Mouse (Mus musculus) midbrain, embryonic 14.5 days (tissue): Measurements from ENCODE around the gene Fcer1g. TPM values are rescaled to one million over a fixed set of nuclear protein-coding genes. Genes with fewer than 3 reads are reported as not detected.
"Not testable (repeated sequence)": the region's sequence is repeated elsewhere in the genome, so short reads cannot be mapped to it uniquely, and the experiment has no call there.

Experiments
- ATAC-seq: fragments of 200-750 bp; cut with Nextera tagmentation; 2 replicates; pipeline ENCODE4 v1.8.0; 2017; ENCODE audit warnings: moderate number of reproducible peaks, moderate library complexity; ENCODE audit not compliant: low FRiP score, low TSS enrichment
- DNase-seq: peaks from one replicate; pipeline ENCODE4 v3.0.0-alpha.2; 2015
- H3K27ac ChIP-seq: fragments of 300-500 bp; sonication (generic); replicated peaks from 2 replicates; pipeline ENCODE4 v1.5.1; 2014; ENCODE audit warnings: mild to moderate bottlenecking, low read depth, low read length, moderate library complexity
- H3K27me3 ChIP-seq: fragments of 300-500 bp; sonication (generic); 2 replicates; pipeline ENCODE4 v1.6.1; 2014; ENCODE audit warnings: low read length, control low read depth, mixed read lengths; ENCODE audit not compliant: control insufficient read depth, insufficient read depth
- H3K36me3 ChIP-seq: fragments of 300-500 bp; sonication (generic); 2 replicates; pipeline ENCODE4 v1.6.1; 2014; ENCODE audit warnings: low read length, control low read depth; ENCODE audit not compliant: control insufficient read depth, insufficient read depth
- H3K4me1 ChIP-seq: fragments of 300-500 bp; sonication (generic); 2 replicates; pipeline ENCODE4 v1.6.1; 2014; ENCODE audit warnings: mild to moderate bottlenecking, antibody characterized with exemption, low read length, control low read depth; ENCODE audit not compliant: control insufficient read depth, insufficient read depth
- H3K4me2 ChIP-seq: fragments of 300-500 bp; sonication (generic); 2 replicates; pipeline ENCODE4 v1.6.1; 2014; ENCODE audit warnings: mild to moderate bottlenecking, low read length, moderate library complexity
- H3K4me3 ChIP-seq: fragments of 300-500 bp; sonication (generic); replicated peaks from 2 replicates; pipeline ENCODE4 v1.5.1; 2014; ENCODE audit warnings: low read depth, low read length
- H3K9ac ChIP-seq: fragments of 300-500 bp; sonication (generic); replicated peaks from 2 replicates; pipeline ENCODE4 v1.6.1; 2014; ENCODE audit warnings: mild to moderate bottlenecking, low read length, moderate library complexity
- H3K9me3 ChIP-seq: fragments of 300-500 bp; sonication (generic); 2 replicates; pipeline ENCODE4 v1.6.1; 2016; ENCODE audit warnings: low read length, control low read depth, mixed read lengths; ENCODE audit not compliant: control insufficient read depth
- WGBS: fragments of 180-500 bp; shearing (Covaris S2); extraction: QIAGEN DNeasy Blood & Tissue Kit; methylation state at CpG from one replicate; pipeline ENCODE4 v1.1.7; 2014; 5-methylcytosine and 5-hydroxymethylcytosine counted together
- polyA plus RNA-seq: library from polyadenylated mRNA; unstranded; fragments of >200 nt; fragmentation: Nextera tagmentation; extraction: Ambion mirVana; gene quantifications from 2 replicates; pipeline ENCODE4 v1.2.1, GENCODE M21; 2014

The Fcer1g gene
- polyA plus RNA-seq, 1 experiment from 2014 or later = 28.4 TPM

DNA sequence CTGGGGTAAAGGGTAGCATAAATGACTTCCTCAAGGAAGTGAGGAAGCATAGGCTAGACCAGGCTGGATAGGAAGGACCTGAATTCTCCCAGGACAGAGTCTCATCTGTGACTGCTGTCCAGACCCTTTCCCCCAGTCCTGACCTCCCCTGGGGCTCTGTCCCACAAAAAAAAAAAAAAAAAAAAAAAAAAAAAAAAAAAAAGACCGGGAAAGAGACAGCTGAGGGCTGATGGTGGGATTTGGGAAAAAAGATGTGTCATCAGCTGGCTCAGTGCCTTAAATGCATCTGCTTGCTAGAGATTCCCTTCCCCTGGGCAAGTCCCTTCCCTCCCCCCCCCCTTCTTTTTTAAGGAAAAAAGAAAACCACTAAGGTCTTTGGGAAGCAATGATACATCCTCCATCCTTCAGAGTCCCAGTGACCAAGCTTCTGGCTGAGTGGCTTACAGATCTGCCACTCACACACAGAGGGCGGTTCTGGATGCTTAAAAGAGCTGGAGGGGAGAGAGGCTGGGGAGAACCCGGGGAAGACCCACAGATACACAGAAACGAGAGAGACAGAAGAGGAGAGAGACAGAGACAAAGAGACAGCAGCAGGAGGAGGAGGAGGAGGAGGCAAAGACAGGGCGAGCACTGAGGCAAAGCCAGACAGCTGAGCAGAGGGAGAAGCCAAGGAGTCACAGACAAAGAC is 15.9 kb upstream of the Fcer1g start, which contains the start of gene Adamts4:
TSS of gene Adamts4 (plus strand) at position 509 of the 688 bp plus-strand sequence.
- H3K36me3 ChIP-seq = peaks cover 1% of the 10 kb centered on the region; the same call in 1 of the 2 replicates
- no peak within 1 kb of the TSS; the same call in 1 of the 2 replicates for H3K27ac ChIP-seq
- peak; percentile 71 for DNase-seq
- H3K4me1 ChIP-seq = peaks cover 36% of the 10 kb centered on the region
- peak within 1 kb of the TSS; percentile 55 for H3K4me2 ChIP-seq
- no peaks in the 10 kb centered on the region for H3K9me3 ChIP-seq
- peak within 1 kb of the TSS; percentile 25 for H3K4me3 ChIP-seq
- no peaks in the 10 kb centered on the region for H3K27me3 ChIP-seq
- 5% methylated on average over 5 of the region's 5 CpGs for WGBS
- ATAC-seq = no peak
- peak within 1 kb of the TSS; percentile 39 for H3K9ac ChIP-seq

DNA sequence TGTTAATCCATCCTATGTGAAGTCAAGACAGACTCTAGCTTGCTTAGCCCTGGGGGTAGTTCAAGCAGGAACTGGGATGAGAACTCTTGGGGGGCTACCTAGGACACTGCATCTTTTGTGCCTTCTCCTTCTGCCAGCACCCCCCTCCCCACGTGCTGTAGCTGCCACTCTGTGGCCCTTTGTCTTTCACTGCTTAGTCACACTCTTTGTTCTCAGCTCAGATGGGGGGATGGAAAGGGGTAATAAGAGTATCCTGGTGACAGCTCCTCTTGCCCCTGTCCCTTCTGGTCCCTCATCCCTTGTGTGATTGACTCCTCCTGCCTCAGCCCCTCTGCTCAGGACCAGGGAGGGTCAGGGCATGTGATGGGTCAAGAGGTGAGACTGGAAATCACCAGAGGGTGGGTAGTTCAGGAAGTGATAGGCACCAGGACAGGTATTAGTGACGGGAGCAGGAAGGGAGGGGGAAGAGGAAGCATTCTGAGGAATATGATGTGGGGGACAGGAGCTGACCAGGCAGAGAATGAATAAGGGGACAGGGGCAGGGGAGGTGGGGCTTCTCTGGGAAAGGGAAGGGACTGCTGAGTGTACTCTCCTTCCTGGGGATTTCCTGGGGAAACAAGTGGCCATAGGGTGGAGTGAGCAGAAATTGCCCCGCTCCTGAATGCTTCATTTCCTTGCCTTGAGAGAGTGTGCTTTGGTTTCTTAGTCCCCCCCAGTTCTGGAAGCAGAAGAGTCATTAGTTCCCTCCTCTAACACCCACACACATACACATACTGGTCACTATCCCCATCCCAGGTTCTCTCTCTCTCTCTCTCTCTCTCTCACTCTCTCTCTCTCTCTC is 14.4 kb upstream of the Fcer1g start:
- peaks cover 13% of the 10 kb centered on the region for H3K36me3 ChIP-seq
- no peak overlapping the region for H3K4me2 ChIP-seq
- H3K27me3 ChIP-seq = no peaks in the 10 kb centered on the region
- WGBS = 37% methylated on average over 3 of the region's 3 CpGs
- H3K4me1 ChIP-seq = peaks cover 36% of the 10 kb centered on the region
- H3K4me3 ChIP-seq = no peak overlapping the region
- H3K9me3 ChIP-seq = no peaks in the 10 kb centered on the region
- H3K9ac ChIP-seq = no peak overlapping the region
- no peak for ATAC-seq
- DNase-seq = no peak
- H3K27ac ChIP-seq = 0 out of 2 replicates have a peak overlapping the region, but pooled peaks have one; percentile 8

DNA sequence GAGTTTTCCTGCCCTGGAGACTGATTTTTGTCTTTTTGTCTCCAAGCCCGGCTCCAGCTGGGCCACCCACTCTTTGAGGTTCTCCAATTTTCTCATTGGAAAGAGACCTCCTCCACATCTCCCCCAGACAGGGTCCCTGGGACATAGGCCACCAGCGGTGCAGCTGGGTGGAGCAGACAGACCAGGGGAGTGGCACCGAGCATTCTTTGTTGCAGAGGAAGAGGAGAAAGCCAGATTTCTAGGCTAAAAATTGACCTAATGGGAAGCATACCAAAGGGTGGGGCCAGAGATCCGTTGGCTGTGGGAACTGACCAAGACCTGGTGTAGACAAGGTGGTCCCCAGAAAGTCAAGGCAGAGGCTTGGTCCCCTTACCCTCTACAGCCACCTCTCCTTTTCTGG is 13.8 kb upstream of the Fcer1g start:
- 26% methylated on average over 4 of the region's 4 CpGs for WGBS
- DNase-seq = no peak
- Histone ChIP-seq H3K4me2 (peak overlapping the region; percentile 85), H3K27me3 (no peaks in the 10 kb centered on the region), H3K9ac (no peak overlapping the region), H3K4me1 (peaks cover 36% of the 10 kb centered on the region), H3K36me3 (peaks cover 20% of the 10 kb centered on the region), H3K4me3 (peak overlapping the region; percentile 77; the same call in 1 of the 2 replicates), H3K9me3 (no peaks in the 10 kb centered on the region), H3K27ac (peak overlapping the region; percentile 33; the same call in 1 of the 2 replicates)
- ATAC-seq = no peak

DNA sequence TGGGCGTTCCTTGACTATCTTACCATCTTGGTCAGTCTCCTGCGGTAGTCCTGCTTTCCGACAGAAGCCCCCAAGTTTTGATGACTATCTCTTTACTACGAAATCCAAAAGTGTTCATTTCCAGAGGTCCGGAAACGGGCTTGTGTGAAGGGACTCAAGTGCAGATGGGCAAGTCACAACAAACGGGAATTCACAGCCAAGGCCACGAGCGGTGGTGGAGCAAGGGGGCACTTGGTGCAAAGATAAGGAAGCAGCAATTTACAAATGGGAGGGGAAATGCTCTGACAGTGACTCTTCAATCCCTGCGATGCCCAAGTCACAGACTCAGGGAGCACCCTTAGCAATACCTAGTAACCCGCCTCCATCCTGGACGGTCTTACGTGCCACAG is 13.3 kb upstream of the Fcer1g start:
- Histone ChIP-seq H3K4me1 (peaks cover 36% of the 10 kb centered on the region), H3K4me3 (peak overlapping the region; percentile 77), H3K27me3 (no peaks in the 10 kb centered on the region), H3K9ac (peak overlapping the region; percentile 88), H3K36me3 (peaks cover 25% of the 10 kb centered on the region), H3K27ac (peak overlapping the region; percentile 33), H3K4me2 (peak overlapping the region; percentile 85), H3K9me3 (no peaks in the 10 kb centered on the region)
- DNase-seq (no peak), ATAC-seq (no peak)
- WGBS = 18% methylated on average over 13 of the region's 13 CpGs

DNA sequence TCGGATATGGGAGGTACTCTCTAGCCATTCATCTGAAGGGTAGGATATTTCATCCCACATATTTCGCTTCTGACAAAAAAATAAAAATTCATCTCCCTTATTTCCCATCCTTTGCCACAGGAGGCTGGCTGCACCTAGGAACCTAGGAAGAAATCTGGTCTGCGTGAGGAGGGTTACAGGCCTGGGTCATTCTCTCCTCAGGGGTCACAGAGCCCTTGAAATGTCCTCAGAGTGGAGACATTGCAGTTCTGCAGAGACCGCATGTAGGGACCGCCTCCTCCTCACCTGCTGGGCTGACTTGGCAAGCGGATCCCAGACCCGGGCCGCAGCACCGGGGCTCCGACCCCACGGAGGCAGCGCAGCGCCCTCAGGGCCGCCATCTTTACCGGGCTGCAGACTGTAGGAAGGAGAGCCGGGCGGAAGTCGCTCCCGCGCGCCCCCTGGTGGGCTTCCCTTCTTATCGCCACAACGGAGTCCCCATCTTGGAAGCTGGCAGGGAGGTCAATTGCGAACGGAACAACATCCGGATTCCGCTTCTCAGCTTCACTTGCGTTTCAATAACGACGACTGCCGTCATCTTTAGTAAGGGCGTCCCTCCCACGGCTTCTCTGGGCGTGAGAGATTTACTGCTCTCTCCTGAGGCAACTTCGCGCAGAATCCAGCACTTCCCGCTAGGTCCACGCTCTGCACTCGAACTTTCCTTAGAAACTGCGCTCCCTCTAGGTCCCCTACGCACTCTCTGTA is 12.7 kb upstream of the Fcer1g start:
- ATAC-seq = peak; percentile 92
- peak overlapping the region; percentile 88 for H3K9ac ChIP-seq
- H3K27ac ChIP-seq = peak overlapping the region; percentile 60
- H3K9me3 ChIP-seq = no peaks in the 10 kb centered on the region
- WGBS = under 1% methylated on average over 41 of the region's 41 CpGs
- peaks cover 32% of the 10 kb centered on the region for H3K4me1 ChIP-seq
- H3K4me3 ChIP-seq = peak overlapping the region; percentile 77
- DNase-seq = peak; percentile 99
- H3K36me3 ChIP-seq = peaks cover 30% of the 10 kb centered on the region
- H3K27me3 ChIP-seq = no peaks in the 10 kb centered on the region
- peak overlapping the region; percentile 85 for H3K4me2 ChIP-seq

- no peak for DNase-seq
- no peak overlapping the region for H3K4me3 ChIP-seq
- H3K4me1 ChIP-seq = peaks cover 20% of the 10 kb centered on the region
- H3K27me3 ChIP-seq = no peaks in the 10 kb centered on the region
- WGBS = 96% methylated on average over 8 of the region's 8 CpGs
- ATAC-seq = no peak
- no peak overlapping the region for H3K27ac ChIP-seq
- H3K4me2 ChIP-seq = no peak overlapping the region
- H3K9ac ChIP-seq = no peak overlapping the region
- peaks cover 45% of the 10 kb centered on the region for H3K36me3 ChIP-seq
- H3K9me3 ChIP-seq = no peaks in the 10 kb centered on the region
Observed at GRCm38 (mm10) chr1:171245353-171245752, 11.2 kb upstream of the Fcer1g start.

DNA sequence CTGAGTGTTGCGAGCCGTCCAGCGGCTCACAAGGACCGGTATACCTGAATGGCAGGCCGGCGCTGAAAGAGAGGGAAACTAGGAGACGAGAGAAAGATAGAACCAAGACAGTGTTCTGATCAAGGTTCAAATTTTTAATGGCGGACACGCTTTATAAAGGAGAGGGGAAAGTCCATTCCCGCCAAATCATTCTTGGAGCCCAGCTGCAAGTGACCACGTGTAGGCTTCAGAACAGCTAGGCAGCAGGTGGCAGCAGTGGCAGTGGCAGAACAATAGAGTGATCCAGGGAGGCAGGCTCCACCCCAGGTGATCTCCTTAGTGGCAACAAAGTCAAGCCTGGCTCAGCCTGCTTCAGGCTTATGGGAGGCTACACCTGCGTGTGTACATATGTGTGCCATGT is 7.8 kb upstream of the Fcer1g start:
- not testable (repeated sequence) for H3K27me3 ChIP-seq, H3K4me3 ChIP-seq, H3K4me2 ChIP-seq, H3K27ac ChIP-seq, H3K9me3 ChIP-seq, ATAC-seq, H3K9ac ChIP-seq, DNase-seq
- 83% methylated on average over 12 of the region's 12 CpGs for WGBS
- H3K4me1 ChIP-seq = peaks cover 10% of the 10 kb centered on the region
- H3K36me3 ChIP-seq = peaks cover 79% of the 10 kb centered on the region

- no peak for DNase-seq
- no peak for ATAC-seq
- peaks cover 89% of the 10 kb centered on the region for H3K36me3 ChIP-seq
- H3K4me2 ChIP-seq = no peak overlapping the region
- 93% methylated on average over 10 of the region's 10 CpGs for WGBS
- no peak overlapping the region for H3K4me3 ChIP-seq
- no peaks in the 10 kb centered on the region for H3K27me3 ChIP-seq
- no peaks in the 10 kb centered on the region for H3K9me3 ChIP-seq
- no peak overlapping the region for H3K9ac ChIP-seq
- no peak overlapping the region for H3K27ac ChIP-seq
- peaks cover 5% of the 10 kb centered on the region for H3K4me1 ChIP-seq
Observed at GRCm38 (mm10) chr1:171240911-171241310, 6.7 kb upstream of the Fcer1g start.
